Mouse (Mus musculus) ovary, postnatal 10 days (tissue): ENCODE data around the gene Hebp2.

Experiments
- DNase-seq: peaks from one replicate; pipeline ENCODE4 v3.0.0; 2022; ENCODE audit warnings: low spot score

The Hebp2 gene

DNA sequence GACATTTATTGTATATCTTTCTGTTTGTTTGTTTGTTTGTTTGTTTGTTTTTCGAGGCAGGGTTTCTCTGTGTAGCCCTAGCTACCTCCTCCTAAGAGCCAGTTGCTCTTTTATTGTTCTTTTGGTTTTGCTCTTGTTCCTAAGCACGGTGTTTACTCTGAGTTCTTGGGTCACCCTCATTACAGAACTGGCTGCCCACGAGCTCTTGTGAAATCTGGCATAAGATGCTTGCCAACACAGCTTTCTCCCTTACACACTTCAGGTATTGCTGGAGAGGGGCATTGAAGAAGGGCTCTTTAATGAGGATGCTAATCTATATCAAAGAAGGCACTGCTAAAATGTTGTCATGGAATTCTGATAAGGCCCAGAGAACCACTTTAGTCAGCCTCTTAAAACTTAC, 35.2 kb downstream of the Hebp2 start:
- no peak for DNase-seq

DNA sequence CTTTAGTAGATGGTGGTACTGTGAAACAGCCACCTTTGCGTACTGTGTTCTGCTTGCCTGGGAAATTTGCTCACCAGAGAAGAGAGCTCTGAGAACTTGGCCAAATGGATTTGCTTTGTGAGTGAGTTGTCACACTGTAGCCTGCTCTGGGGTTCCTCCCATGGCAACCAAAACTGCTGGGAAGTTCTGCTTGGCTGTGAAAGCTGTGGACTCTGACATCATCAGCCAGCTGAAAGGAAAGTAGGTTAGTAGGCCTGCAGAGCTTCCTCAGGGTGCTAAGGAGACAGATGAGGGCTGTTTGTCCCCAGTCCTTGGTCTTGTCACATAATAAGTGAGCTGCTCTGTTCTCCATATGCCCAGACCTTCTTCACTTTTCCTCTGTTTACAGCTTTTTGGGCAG, 37.3 kb downstream of the Hebp2 start:
- no peak for DNase-seq

DNA sequence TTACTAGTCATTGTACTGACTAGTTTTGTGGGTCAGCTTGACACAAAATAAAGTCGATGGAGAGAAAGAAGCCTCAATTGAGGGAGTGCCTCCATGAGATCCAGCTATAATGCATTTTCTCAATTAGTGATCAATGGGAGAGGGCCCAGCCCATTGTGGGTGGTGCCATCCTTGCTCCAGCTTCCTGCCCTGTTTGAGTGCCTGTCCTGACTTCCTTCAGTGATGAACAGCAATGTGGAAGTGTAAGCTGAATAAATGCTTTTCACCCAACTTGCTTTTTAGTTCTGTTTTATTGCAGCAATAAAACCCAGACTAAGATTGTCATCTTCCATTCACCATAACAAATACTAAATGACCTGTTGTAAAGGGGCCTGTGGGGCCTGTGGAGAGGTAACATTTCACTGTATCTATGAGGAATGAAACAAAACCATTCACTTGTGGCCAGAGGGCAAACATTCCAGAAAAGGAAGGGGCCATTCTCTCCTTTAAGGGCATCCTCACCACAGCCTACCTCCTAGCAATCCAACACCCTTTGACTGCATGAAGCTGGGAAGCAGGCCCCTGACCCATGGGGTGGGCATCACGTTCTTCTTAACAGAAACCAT, 37.9 kb downstream of the Hebp2 start:
- no peak for DNase-seq

DNA sequence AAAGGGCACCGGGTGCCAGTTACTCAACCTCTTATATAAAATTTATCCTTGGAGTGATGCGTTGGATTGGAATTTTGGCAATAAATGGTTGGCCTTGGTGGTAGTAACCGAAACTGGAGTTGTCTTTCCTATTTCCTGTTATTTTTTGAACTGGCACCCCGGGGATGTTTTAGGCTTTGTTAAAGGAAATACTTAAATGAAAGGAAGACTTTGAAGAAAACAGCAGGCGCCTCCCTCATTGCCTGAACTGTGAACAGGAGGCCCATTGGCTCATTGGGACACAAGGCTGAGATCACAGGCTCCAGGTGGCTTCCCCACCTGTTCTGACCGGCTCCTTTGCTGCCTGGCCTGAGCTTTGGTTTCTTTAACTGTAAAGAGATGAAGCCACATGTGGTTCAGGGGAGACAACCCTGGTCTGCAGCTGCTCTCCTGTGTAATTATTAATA, 39.4 kb downstream of the Hebp2 start:
- no peak for DNase-seq

DNA sequence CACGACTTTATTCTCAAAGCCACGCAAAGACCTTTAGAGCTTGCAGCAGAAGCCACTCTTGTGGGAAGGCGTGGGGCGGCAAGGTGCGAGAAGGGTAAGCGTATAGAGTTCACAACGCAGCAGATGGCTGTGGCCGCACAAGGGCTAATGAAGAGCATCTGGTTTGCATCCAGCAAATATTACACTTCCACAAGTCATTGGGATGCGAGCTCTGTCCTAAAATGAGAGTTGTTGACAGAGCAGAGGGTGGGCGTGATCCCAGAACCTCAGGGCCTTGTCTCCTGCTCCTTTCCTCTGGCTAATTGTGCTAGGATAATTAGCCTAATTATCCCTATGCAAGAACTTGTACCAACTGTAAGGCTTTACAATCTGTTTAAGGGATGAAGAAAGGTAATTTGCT, 40.2 kb downstream of the Hebp2 start:
- no peak for DNase-seq

DNA sequence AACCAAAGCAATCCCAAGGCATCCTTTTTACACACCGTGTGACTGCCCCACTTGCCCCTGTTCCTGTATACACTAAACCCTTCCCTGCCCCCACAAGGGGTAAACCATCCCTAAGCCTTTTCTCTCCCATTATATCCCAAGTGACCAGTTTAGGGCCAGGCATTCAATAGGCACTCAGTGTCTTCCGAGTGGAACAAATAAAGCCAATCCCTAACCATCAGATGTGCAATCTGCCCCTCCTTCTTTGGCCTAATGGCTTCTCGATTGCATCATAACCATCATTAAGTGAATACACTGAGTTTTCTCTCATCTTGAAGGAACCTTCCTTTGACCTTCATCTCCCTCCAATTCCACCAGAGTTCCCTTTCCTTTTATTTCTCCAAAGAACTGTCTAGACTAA, 43.9 kb downstream of the Hebp2 start:
- no peak for DNase-seq

DNA sequence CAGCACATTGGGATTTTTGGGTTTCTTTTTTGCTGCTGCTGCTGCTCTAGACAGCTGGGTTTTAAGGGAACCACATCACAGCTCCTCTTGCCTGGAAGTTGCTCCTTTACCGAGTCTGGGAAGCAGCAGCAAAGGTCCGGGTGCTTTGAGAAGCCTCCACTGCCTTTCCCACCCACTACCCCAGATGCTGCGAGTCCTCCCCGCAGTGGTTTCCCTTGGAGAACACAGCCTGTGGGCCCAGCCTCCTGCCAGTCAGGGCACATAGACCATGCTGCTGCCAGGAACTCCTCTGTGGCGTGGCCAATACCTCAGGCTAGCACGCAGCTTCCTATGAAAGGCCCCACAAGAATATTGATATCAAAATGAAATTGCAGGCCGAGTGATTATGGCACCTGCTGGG, 48.8 kb downstream of the Hebp2 start:
- no peak for DNase-seq

DNA sequence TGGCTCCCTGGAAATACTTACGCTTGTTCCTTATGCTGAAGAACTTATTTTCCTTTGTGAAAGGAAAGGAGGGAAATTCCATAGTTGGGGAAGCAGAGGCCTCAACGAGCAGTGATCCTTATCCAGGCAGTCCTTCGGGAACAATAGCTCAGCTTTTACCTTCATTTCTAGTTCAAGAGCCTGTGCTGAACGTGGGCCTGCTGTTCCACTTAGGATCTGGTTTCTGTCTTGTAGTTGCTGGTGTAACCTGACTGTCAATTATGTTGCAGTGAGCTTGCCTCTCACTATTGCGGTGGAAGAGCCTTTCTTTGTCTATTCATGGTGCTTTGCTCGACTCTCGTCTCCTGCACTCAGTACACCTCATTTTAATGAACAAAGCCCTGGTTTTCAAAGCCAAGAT, 51.6 kb downstream of the Hebp2 start:
- no peak for DNase-seq

DNA sequence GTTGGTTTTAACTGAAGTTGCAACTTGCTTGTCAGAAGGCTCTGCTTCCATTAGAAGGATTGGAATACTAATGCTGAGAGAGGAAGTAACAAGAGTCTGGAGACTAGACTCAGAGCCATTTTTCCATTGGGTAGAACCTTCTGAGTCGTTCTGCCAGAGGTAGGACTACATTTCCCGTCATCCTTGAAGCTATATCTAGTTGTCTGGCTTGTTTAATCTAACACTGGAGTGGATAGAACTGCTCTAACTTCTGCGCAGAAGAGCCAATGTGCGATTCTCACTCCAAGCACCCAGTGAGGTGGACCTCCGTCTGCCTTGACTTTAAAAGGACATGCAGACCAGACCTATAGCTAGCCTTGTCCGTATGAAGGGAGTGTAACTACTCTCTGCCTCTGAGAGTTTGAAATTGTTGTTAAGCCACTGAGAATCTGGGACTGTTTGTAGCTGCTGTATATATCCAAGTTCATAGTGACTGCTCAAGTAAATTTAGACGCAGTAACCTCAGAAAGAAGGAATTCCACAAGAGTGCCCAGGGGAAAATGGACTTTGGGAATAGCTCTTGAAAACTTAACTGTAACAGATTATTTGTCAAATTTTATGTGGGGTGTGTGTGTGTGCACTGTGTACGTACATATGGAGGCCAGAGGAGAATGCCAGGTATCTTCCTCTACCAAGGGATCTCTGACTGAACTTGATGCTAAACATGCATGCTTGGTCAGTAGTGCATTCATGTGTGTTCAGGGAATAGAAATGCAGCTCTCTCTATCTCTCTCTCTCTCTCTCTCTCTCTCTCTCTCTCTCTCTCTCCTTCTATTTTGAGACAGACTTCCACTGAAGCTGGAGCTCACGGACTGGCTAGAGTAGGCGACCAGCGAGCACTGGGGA, 52.6 kb downstream of the Hebp2 start:
- no peak for DNase-seq

DNA sequence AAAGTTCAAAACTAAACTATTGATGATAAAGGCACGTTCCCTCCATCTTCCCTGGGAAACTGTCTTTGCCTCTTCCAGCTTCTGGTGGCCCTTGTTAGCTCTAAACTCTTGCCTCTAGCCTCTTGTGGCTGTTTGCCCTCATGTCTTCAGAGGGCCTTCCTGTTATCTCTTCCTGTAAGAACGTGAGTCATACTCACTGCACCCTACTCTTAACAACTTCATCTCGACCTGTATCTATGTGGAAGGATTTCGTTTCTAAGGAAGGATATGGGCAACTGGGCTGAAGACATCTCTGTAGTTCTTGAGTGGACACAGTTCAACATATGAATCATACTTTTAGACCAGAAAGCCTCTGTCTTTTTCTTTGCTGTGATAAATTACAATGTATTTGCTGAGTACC, 53.9 kb downstream of the Hebp2 start:
- no peak for DNase-seq

DNA sequence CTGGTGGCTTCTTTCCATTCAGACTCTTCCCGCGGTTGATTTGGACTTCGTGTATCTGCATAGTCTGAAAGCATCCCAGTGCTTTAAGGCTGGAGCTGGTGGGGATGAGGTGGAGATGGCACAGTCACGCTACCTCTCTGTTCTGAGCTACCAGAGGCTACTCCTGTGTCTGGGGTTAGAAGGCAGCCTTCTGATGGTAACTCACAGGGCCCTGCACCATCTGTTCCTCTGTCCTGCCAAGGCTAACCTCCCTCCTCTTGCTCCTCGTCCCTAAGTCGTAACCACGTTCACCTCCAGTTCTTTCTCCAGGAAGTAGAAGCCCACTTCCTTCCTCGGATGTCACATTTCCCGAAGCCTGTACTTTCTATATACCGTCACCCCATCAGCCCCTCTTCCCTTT, 55.9 kb downstream of the Hebp2 start:
- DNase-seq, result no peak
